Mouse (Mus musculus): Measurements from ENCODE around the gene AU021092.
"Not testable (repeated sequence)": the region's sequence is repeated elsewhere in the genome, so short reads cannot be mapped to it uniquely, and the experiment has no call there.

DNA sequence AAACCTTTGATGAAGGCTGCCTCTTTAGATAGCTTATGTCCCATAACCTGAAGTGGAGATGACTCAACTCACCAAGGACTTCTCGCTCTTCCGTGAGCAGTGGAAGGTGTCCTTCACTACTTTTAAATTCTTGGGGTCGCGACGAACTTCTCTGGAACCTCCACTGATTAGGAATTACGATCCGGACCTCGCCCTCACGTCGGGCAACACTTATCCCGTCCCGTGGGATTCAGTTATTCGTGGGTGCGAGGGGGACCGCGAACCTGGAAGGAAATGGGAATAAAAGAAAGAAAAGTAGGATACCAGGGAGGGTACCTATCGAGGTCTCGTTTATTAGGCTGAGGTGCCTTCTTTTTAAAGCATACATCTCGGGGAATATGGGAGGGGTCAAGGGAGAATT lies 5.4 kb upstream of the AU021092 start:
- not testable (repeated sequence) for TF ChIP-seq POLR2A (IDR thresholded peaks at IDR 0.05; ENCODE audit: control insufficient read depth, low read depth, low read length); CTCF (IDR thresholded peaks at IDR 0.05; ENCODE audit: control insufficient read depth, insufficient read depth, insufficient replicate concordance, low read depth, low read length)
